Mouse (Mus musculus) megakaryocyte, embryonic 14.5 days (primary cell): ENCODE data around the gene B3glct. TPM values are rescaled to one million over a fixed set of nuclear protein-coding genes. Genes with fewer than 3 reads are reported as not detected.

Experiments
- H3K27me3 ChIP-seq: replicated peaks from 2 replicates; pipeline ENCODE3; 2012; ENCODE audit warnings: inconsistent platforms
- H3K36me3 ChIP-seq: replicated peaks from 2 replicates; pipeline ENCODE3; 2012; ENCODE audit warnings: low read length, inconsistent platforms, mixed read lengths
- H3K4me1 ChIP-seq: 2 replicates; pipeline ENCODE4 v1.6.1; 2012; ENCODE audit warnings: inconsistent platforms
- H3K4me3 ChIP-seq: replicated peaks from 2 replicates; pipeline ENCODE3; 2012; ENCODE audit warnings: moderate library complexity, mild to moderate bottlenecking, inconsistent platforms
- H3K9me3 ChIP-seq: 2 replicates; pipeline ENCODE4 v1.6.1; 2012; ENCODE audit warnings: inconsistent platforms
- FLI1 ChIP-seq: IDR thresholded peaks from 2 replicates; pipeline ENCODE4 v1.6.1; 2012; ENCODE audit warnings: low read length, inconsistent platforms, mixed read lengths
- GATA1 ChIP-seq: IDR thresholded peaks from 3 replicates; pipeline ENCODE4 v1.6.1; 2012; ENCODE audit warnings: mixed read lengths, low read length, inconsistent platforms, borderline replicate concordance
- polyA plus RNA-seq: library from polyadenylated mRNA; stranded (reverse); fragments of >175 nt; gene quantifications from 2 replicates; pipeline ENCODE4 v1.2.3, GENCODE M21; 2012; ENCODE audit warnings: low replicate concordance; ENCODE audit not compliant: insufficient read depth

The B3glct gene
- polyA plus RNA-seq, 1 experiment: 2.1 TPM

DNA sequence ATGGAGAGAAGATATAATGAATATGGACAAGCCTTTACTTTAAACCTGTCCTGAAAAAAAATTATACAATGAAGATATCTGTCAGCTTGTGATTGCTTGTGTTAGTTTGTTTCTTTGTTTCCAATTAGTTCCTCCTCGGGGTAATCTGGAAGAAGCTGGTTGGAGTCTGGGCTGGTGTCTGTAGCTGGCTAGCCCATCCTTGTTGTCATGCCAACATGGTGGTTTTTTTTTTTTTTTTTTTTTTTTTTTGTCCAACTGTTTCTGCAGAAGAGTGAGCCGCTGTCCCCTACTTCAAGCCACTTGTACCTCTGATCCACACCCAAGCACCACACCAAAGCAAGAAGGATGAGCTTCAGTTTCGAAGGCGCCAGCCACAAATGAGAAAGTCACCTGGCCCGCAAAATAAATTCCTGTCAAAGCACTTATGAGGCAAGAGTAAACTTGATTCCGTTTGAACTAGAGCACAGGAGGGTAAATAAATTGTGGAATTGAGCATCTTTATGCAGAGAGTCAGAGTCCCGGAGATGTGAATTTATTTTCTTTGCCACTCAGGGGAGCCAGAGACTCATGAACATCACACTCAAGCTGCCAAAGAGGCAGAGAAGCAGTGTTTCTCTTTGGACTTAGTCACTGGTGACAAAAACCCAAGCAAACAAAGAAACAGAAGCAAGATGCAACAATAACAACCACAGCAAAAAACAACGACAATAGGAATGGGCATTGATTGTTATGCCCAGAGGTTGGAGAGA is 30.5 kb upstream of the B3glct start:
- Histone ChIP-seq H3K4me1 (peaks cover under 1% of the 10 kb centered on the region; the same call in 1 of the 2 replicates), H3K27me3 (no peaks in the 10 kb centered on the region), H3K9me3 (no peaks in the 10 kb centered on the region), H3K36me3 (no peaks in the 10 kb centered on the region), H3K4me3 (no peak overlapping the region)
- TF ChIP-seq FLI1 (no peak), GATA1 (no peak)

GRCm38 (mm10) chr5:149648196-149648595 is 29.8 kb upstream of the B3glct start:
- no peak for TF ChIP-seq GATA1
- Histone ChIP-seq H3K36me3 (no peaks in the 10 kb centered on the region), H3K4me3 (no peak overlapping the region), H3K4me1 (no peaks in the 10 kb centered on the region), H3K27me3 (no peaks in the 10 kb centered on the region), H3K9me3 (no peaks in the 10 kb centered on the region)

GRCm38 (mm10) chr5:149648895-149649406 is 29.1 kb upstream of the B3glct start:
- Histone ChIP-seq H3K4me3 (no peak overlapping the region), H3K4me1 (no peaks in the 10 kb centered on the region), H3K9me3 (peaks cover 2% of the 10 kb centered on the region)

DNA sequence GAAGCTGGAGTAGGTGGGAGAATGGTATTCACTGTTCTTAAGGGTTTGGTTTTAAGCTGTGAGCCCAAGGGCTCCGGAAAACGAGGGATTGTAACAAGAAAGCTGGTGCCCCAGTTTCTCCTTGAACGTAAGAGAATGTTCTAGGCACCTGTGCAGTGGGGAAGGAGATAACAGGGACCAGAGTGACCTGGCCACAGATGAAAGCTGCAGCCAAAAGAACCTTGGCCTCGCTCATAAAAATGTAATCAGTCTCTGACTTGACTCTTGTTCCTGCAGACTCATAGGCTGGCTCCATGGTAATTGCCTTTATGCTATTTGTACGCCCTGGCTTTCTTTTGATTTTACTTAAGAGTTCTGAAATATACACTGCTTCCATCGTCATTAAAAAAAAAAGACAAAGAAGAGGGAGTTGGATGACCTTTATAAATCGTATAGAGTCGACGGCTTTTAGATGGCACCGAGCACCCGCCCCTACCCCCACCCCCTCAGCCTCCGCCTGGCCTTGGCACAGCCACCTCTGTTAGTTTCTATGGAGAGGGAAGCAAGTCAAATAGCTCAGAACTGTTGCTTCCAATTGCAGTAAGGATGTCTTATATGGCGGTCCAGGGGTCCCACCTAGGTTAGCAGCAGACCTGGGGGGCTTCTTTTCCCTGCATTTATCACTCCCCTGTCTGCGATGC is 28.4 kb upstream of the B3glct start:
- no peaks in the 10 kb centered on the region for H3K27me3 ChIP-seq
- H3K4me3 ChIP-seq: no peak overlapping the region
- TF ChIP-seq GATA1 (no peak), FLI1 (no peak)
- H3K36me3 ChIP-seq: no peaks in the 10 kb centered on the region
- H3K4me1 ChIP-seq: no peaks in the 10 kb centered on the region
- peaks cover 6% of the 10 kb centered on the region for H3K9me3 ChIP-seq

More at GRCm38 (mm10) chr5:149648895-149649406, 29.1 kb upstream of the B3glct start:
- H3K27me3 ChIP-seq: no peaks in the 10 kb centered on the region
- no peaks in the 10 kb centered on the region for H3K36me3 ChIP-seq
- no peak for TF ChIP-seq FLI1
- no peak for TF ChIP-seq GATA1

DNA sequence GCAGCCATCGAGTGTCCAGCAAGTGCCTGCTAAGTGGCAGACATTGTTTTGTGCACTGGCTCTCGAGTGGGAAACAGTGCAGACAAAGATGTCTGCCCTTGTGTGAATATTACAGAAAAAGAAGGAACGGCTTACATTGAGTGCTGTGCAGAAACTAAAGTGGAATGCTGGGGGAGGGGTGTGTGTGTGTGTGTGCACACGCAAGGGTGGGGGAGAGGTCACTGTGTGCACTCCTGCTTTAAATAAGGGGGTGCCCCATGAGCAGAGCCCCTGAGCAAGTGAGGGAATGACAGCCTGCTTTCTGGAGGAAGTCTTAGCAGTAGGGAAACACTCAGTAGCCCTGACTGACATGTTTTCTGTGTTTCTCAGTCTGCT is 27.9 kb upstream of the B3glct start:
- Histone ChIP-seq H3K9me3 (peaks cover 6% of the 10 kb centered on the region), H3K27me3 (no peaks in the 10 kb centered on the region), H3K4me1 (no peaks in the 10 kb centered on the region), H3K36me3 (no peaks in the 10 kb centered on the region), H3K4me3 (no peak overlapping the region)
- no peak for TF ChIP-seq FLI1
- TF ChIP-seq GATA1: no peak

DNA sequence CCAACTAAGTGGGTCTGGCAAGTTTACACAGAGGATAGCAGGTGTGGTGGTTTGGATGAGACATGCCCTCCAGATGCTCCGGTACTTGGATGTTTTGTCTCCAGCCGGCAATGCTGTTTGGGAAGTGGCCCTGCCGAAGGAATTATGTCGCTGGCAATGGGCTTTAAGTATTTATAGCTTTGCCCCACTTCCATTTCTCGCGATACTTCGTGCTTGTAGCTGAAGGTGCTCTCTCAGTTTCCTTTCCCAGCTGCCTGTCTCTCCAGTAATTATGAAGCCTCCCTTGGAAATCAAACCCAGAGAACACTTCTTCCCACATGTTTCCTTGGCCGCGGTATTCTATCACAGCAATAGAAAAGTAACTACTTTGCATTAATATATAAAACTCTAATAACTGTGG is 22.4 kb upstream of the B3glct start:
- Histone ChIP-seq H3K4me1 (no peaks in the 10 kb centered on the region), H3K27me3 (peaks cover 2% of the 10 kb centered on the region), H3K36me3 (no peaks in the 10 kb centered on the region), H3K9me3 (peaks cover 10% of the 10 kb centered on the region), H3K4me3 (no peak overlapping the region)
- TF ChIP-seq GATA1: no peak
- no peak for TF ChIP-seq FLI1

- TF ChIP-seq FLI1 (no peak), GATA1 (no peak)
- Histone ChIP-seq H3K36me3 (no peaks in the 10 kb centered on the region), H3K4me3 (no peak overlapping the region), H3K27me3 (peaks cover 2% of the 10 kb centered on the region), H3K9me3 (peaks cover 19% of the 10 kb centered on the region), H3K4me1 (no peaks in the 10 kb centered on the region)
Observed at GRCm38 (mm10) chr5:149658022-149658421, 20.0 kb upstream of the B3glct start.

DNA sequence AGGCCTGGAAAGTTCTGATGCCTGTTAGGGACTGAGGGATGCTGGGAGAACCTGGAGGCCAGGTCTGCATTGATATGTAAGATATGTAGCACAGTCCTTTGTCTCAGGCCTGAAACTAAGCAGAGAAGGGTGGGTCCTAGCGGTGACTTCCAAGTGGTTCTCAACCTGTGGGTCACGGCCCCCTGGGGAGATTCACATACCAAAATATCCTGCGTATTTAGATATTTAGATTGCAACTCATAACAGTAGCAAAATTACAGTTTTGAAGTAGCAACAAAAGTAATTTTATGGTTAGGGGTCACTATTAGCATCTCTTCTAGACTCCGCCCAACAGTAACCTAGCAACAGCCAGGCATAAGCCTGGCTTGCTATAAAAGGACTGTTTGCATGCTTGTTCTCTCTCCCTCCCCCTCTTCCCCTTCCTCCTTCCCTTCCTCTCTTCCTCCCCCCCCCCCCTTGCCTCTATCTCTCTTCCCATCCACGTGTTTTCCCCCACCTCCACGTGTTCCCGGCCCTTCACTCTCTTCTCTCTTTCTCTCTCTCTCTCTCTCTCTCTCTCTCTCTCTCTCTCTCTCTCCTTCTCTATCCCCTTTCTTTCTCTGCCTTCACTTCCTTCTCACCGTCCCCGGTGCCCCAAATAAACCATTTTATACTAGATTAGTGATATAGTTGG is 19.2 kb upstream of the B3glct start:
- peaks cover 24% of the 10 kb centered on the region for H3K9me3 ChIP-seq
- H3K27me3 ChIP-seq: peaks cover 2% of the 10 kb centered on the region
- H3K36me3 ChIP-seq: no peaks in the 10 kb centered on the region
- H3K4me1 ChIP-seq: no peaks in the 10 kb centered on the region
- TF ChIP-seq FLI1 (no peak), GATA1 (no peak)
- no peak overlapping the region for H3K4me3 ChIP-seq

DNA sequence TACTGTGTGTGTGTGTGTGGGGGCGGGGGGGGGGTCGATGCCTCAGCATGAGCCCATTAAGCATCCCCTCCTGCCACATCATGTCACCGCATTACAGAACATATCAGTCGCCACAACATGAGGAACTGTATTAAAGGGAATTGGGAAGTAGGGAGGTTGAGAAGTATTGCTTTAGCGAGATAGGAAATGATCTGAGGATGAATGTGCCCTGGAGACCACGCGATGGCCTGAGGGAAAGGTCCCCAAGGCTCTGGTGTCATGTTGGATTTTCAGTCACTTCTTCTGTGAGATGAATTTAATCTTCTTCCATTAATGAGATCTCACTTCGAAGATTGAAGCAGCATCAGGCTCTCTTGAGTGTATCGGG is 18.6 kb upstream of the B3glct start:
- Histone ChIP-seq H3K4me1 (no peaks in the 10 kb centered on the region), H3K4me3 (no peak overlapping the region), H3K36me3 (no peaks in the 10 kb centered on the region), H3K9me3 (peaks cover 24% of the 10 kb centered on the region), H3K27me3 (peaks cover 2% of the 10 kb centered on the region)
- TF ChIP-seq GATA1 (no peak), FLI1 (no peak)

DNA sequence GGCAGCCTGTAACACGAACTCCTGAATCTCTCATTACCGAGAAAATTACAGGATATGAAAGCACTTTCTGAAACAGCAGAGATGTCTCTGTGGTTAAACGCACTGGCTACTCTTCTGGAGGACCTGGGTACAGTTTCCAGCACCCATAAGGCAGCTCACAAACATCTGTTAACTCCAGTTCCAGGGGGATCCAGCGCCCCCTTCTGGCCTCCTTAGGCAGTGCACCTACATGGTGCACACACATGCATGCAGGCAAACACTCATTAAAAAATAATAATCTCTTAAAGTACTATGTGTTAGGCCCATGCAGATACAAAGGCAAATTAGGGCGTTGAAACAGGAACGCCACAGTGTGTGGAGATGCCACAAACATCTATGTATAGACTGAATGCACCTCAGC is 16.6 kb upstream of the B3glct start:
- no peaks in the 10 kb centered on the region for H3K36me3 ChIP-seq
- H3K9me3 ChIP-seq: peaks cover 23% of the 10 kb centered on the region
- no peaks in the 10 kb centered on the region for H3K4me1 ChIP-seq
- no peak for TF ChIP-seq FLI1
- no peak for TF ChIP-seq GATA1
- H3K4me3 ChIP-seq: no peak overlapping the region
- H3K27me3 ChIP-seq: no peaks in the 10 kb centered on the region
